Mouse (Mus musculus) cerebellum, adult 2 months (tissue): ENCODE data around the gene Dcbld2. TPM values are rescaled to one million over a fixed set of nuclear protein-coding genes. Genes with fewer than 3 reads are reported as not detected.

Source experiments
- DNase-seq, 2 experiments: peaks; one replicate each; pipeline ENCODE4 v3.0.0; 2021
- H3K27ac ChIP-seq: fragments of 200-500 bp; 2 replicates; pipeline ENCODE4 v1.5.1; 2012; ENCODE audit warnings: low read length, control low read depth, inconsistent platforms; ENCODE audit not compliant: insufficient read depth
- H3K27me3 ChIP-seq: fragments of 200-500 bp; 2 replicates; pipeline ENCODE4 v1.6.1; 2012; ENCODE audit warnings: inconsistent platforms, mild to moderate bottlenecking, low read length, moderate library complexity; ENCODE audit not compliant: control insufficient read depth, insufficient read depth
- H3K4me1 ChIP-seq: fragments of 200-500 bp; 2 replicates; pipeline ENCODE4 v1.6.1; 2011; ENCODE audit warnings: low read length; ENCODE audit not compliant: control insufficient read depth, insufficient read depth
- H3K4me3 ChIP-seq: fragments of 200-500 bp; replicated peaks from 2 replicates; pipeline ENCODE3; 2011; ENCODE audit warnings: mild to moderate bottlenecking, low read depth, low read length, control low read depth; ENCODE audit not compliant: insufficient read depth
- CTCF ChIP-seq: fragments of 200-500 bp; IDR thresholded peaks from 2 replicates; pipeline ENCODE4 v1.5.1; 2011; ENCODE audit warnings: low read depth, mild to moderate bottlenecking, control low read depth, low read length, moderate library complexity, borderline replicate concordance; ENCODE audit not compliant: insufficient read depth
- POLR2A ChIP-seq: fragments of 200-500 bp; IDR thresholded peaks from 2 replicates; pipeline ENCODE4 v1.6.1; 2011; ENCODE audit warnings: low read length, control low read depth, borderline replicate concordance; ENCODE audit not compliant: insufficient read depth
- WGBS: fragments of 180-500 bp; shearing (Covaris S2); methylation state at CpG from one replicate; pipeline ENCODE4 v1.1.7; 2018; 5-methylcytosine and 5-hydroxymethylcytosine counted together
- polyA plus RNA-seq: library from polyadenylated mRNA; depleted of rRNA; stranded (reverse); fragments of >200 nt; gene quantifications from 2 replicates; pipeline ENCODE4 v1.2.3, GENCODE M21; 2012; rRNA removed

Dcbld2 gene
- polyA plus RNA-seq, 1 experiment = 17.1 TPM

- no peak overlapping the region for H3K27ac ChIP-seq
- no peak for DNase-seq
- H3K4me3 ChIP-seq = no peak overlapping the region
- H3K27me3 ChIP-seq = no peaks in the 10 kb centered on the region
- WGBS = 94% methylated on average over 7 of the region's 7 CpGs
- no peak for TF ChIP-seq CTCF
- no peak for TF ChIP-seq POLR2A
- H3K4me1 ChIP-seq = no peaks in the 10 kb centered on the region
Measured at GRCm38 (mm10) chr16:58516960-58517798, 108.9 kb downstream of the Dcbld2 start.

Other genes starting within 250 kb of the Dcbld2 start
- 23.9 and 25.3 TPM in 2 replicates for gene St3gal6, start 115.8 kb downstream of the Dcbld2 start, polyA plus RNA-seq
- gene Gm813, start 208.5 kb downstream of the Dcbld2 start, polyA plus RNA-seq = not detected in 2 replicates
- not detected in 2 replicates for gene E330017A01Rik, start 230.3 kb downstream of the Dcbld2 start, polyA plus RNA-seq